Mouse (Mus musculus) v-Abl transformed pro-B cells (cell line): Measurements from ENCODE around the gene Tm6sf1.

Experiments
- in situ Hi-C, 2 experiments: fragments of 400-800 bp; cut with MboI; formaldehyde crosslinking; loops; one replicate each; pipeline ENCODE4 v1.15.1; 2025; ENCODE audit not compliant: unreplicated experiment in 2 of 2

The Tm6sf1 gene

GRCm38 (mm10) chr7:81858968-81859721 is at the start of gene Tm6sf1:
Gene Tm6sf1 (plus strand): TSS chr7:81859001.
- in situ Hi-C loops: no loop called here

GRCm38 (mm10) chr7:81824906-81825305 is 33.9 kb upstream of the Tm6sf1 start:
- in situ Hi-C loops: loop anchor here in 1 of 2 experiments (5.0 to 25.0 kb wide), 2 partner anchors 37 to 1987 kb away; no protein-coding TSS in a partner anchor

- in situ Hi-C loops: loop anchor here in 1 of 2 experiments (5.0 to 25.0 kb wide), 2 partner anchors 37 to 1987 kb away; no protein-coding TSS in a partner anchor
These were observed 33.4 kb upstream of the Tm6sf1 start for GRCm38 (mm10) chr7:81825381-81825780.

GRCm38 (mm10) chr7:81827806-81828667 is 30.8 kb upstream of the Tm6sf1 start:
- in situ Hi-C loops: loop anchor here in 1 of 2 experiments (5.0 to 25.0 kb wide), 2 partner anchors 34 to 1984 kb away; no protein-coding TSS in a partner anchor

- in situ Hi-C loops: loop anchor here in 1 of 2 experiments (5.0 to 25.0 kb wide), 2 partner anchors 33 to 1983 kb away; no protein-coding TSS in a partner anchor
These were observed 30.0 kb upstream of the Tm6sf1 start for GRCm38 (mm10) chr7:81828681-81829378.

GRCm38 (mm10) chr7:81829379-81829894 is 29.4 kb upstream of the Tm6sf1 start, which contains the start of gene Btbd1:
Gene Btbd1 (minus strand): TSS chr7:81829431.
- in situ Hi-C loops: loop anchor here in 1 of 2 experiments (5.0 to 25.0 kb wide), 2 partner anchors 33 to 1983 kb away; no protein-coding TSS in a partner anchor

GRCm38 (mm10) chr7:81834847-81835246 is 24.0 kb upstream of the Tm6sf1 start:
- in situ Hi-C loops: loop anchor here in 1 of 2 experiments (25.0 kb wide), 1 partner anchor 1977 kb away; no protein-coding TSS in a partner anchor

GRCm38 (mm10) chr7:81835430-81835829 is 23.4 kb upstream of the Tm6sf1 start:
- in situ Hi-C loops: loop anchor here in 1 of 2 experiments (25.0 kb wide), 1 partner anchor 1977 kb away; no protein-coding TSS in a partner anchor

- in situ Hi-C loops: loop anchor here in 1 of 2 experiments (25.0 kb wide), 1 partner anchor 1975 kb away; no protein-coding TSS in a partner anchor
These were observed 21.0 kb upstream of the Tm6sf1 start for GRCm38 (mm10) chr7:81837771-81838170.

GRCm38 (mm10) chr7:81839746-81840145 is 19.1 kb upstream of the Tm6sf1 start:
- in situ Hi-C loops: loop anchor here in 1 of 2 experiments (25.0 kb wide), 1 partner anchor 1973 kb away; no protein-coding TSS in a partner anchor

GRCm38 (mm10) chr7:81840661-81841181 is 18.1 kb upstream of the Tm6sf1 start:
- in situ Hi-C loops: loop anchor here in 1 of 2 experiments (25.0 kb wide), 1 partner anchor 1972 kb away; no protein-coding TSS in a partner anchor

- in situ Hi-C loops: loop anchor here in 1 of 2 experiments (25.0 kb wide), 1 partner anchor 1971 kb away; no protein-coding TSS in a partner anchor
These were observed 17.4 kb upstream of the Tm6sf1 start for GRCm38 (mm10) chr7:81841439-81841838.

- in situ Hi-C loops: loop anchor here in 1 of 2 experiments (25.0 kb wide), 1 partner anchor 1970 kb away; no protein-coding TSS in a partner anchor
These were observed 16.7 kb upstream of the Tm6sf1 start for GRCm38 (mm10) chr7:81842141-81842540.

GRCm38 (mm10) chr7:81842998-81843397 is 15.8 kb upstream of the Tm6sf1 start:
- in situ Hi-C loops: loop anchor here in 1 of 2 experiments (25.0 kb wide), 1 partner anchor 1969 kb away; no protein-coding TSS in a partner anchor

- in situ Hi-C loops: loop anchor here in 1 of 2 experiments (25.0 kb wide), 1 partner anchor 1968 kb away; no protein-coding TSS in a partner anchor
These were observed 14.9 kb upstream of the Tm6sf1 start for GRCm38 (mm10) chr7:81843903-81844302.

- in situ Hi-C loops: loop anchor here in 1 of 2 experiments (25.0 kb wide), 1 partner anchor 1968 kb away; no protein-coding TSS in a partner anchor
These were observed 14.0 kb upstream of the Tm6sf1 start for GRCm38 (mm10) chr7:81844801-81845200.

GRCm38 (mm10) chr7:81845313-81845712 is 13.5 kb upstream of the Tm6sf1 start:
- in situ Hi-C loops: loop anchor here in 1 of 2 experiments (25.0 kb wide), 1 partner anchor 1967 kb away; no protein-coding TSS in a partner anchor

- in situ Hi-C loops: loop anchor here in 1 of 2 experiments (25.0 kb wide), 1 partner anchor 1966 kb away; no protein-coding TSS in a partner anchor
These were observed 12.8 kb upstream of the Tm6sf1 start for GRCm38 (mm10) chr7:81846008-81846407.
